Mouse (Mus musculus) erythroblast, embryonic 14.5 days (primary cell): ENCODE results near the gene Magi1.

Experiments used
- GATA1 ChIP-seq: IDR thresholded peaks from 2 replicates; pipeline ENCODE4 v1.6.1; 2012; ENCODE audit warnings: low read length, inconsistent platforms, mixed read lengths
- TAL1 ChIP-seq: IDR thresholded peaks from 3 replicates; pipeline ENCODE4 v1.6.1; 2012; ENCODE audit warnings: low read length, inconsistent platforms, mixed read lengths

- TF ChIP-seq TAL1 (no peak), GATA1 (no peak)
These were observed 337.1 kb downstream of the Magi1 start for GRCm38 (mm10) chr6:93946612-93947011.
